Mouse (Mus musculus): Measurements from ENCODE around the gene Abhd8. TPM values are rescaled to one million over a fixed set of nuclear protein-coding genes. Genes with fewer than 3 reads are reported as not detected.

Gene Abhd8
- total and polyA plus RNA-seq, 3 experiments, result 2.6 to 17.0 (median 4.5) TPM

- DNase-seq (ENCODE audit: low spot score) (peak; percentile 81), ATAC-seq (ENCODE audit: extremely low read depth, insufficient number of reproducible peaks, low FRiP score, poor library complexity, severe bottlenecking) (peak; percentile 34; the same call in 1 of the 2 replicates)
- no peaks in the 10 kb centered on the region for H3K27me3 ChIP-seq (ENCODE audit: insufficient read depth, low read length)
- H3K9me3 ChIP-seq (replicated peaks), result no peaks in the 10 kb centered on the region
- TF ChIP-seq GATA1 (IDR thresholded peaks at IDR 0.05; ENCODE audit: borderline replicate concordance, low read length) (no peak), GATA2 (IDR thresholded peaks at IDR 0.05; ENCODE audit: borderline replicate concordance, low read depth, low read length) (no peak), CTCF (IDR thresholded peaks at IDR 0.05; ENCODE audit: low read depth, low read length) (peak; percentile 47), TAL1 (conservative IDR thresholded peaks at IDR 0.05; ENCODE audit: low read depth, low read length) (no peak), POLR2AphosphoS5 (IDR thresholded peaks at IDR 0.05; ENCODE audit: insufficient replicate concordance, low read depth, low read length) (no peak)
- peaks cover 12% of the 10 kb centered on the region for H3K4me1 ChIP-seq (ENCODE audit: insufficient read depth, low read depth, low read length)
- H3K36me3 ChIP-seq (replicated peaks), result peaks cover 60% of the 10 kb centered on the region
- H3K4me3 ChIP-seq (ENCODE audit: low read depth, low read length), result no peak overlapping the region
Observed at GRCm38 (mm10) chr8:71495039-71495438, 31.6 kb upstream of the Abhd8 start.

- peak; percentile 96 for DNase-seq (ENCODE audit: low spot score)
- H3K4me3 ChIP-seq (ENCODE audit: low read depth, low read length), result peak overlapping the region; percentile 88
- no peaks in the 10 kb centered on the region for H3K9me3 ChIP-seq (replicated peaks)
- H3K27me3 ChIP-seq (ENCODE audit: insufficient read depth, low read length), result peaks cover 11% of the 10 kb centered on the region; the same call in 1 of the 2 replicates
- peaks cover 58% of the 10 kb centered on the region for H3K4me1 ChIP-seq (ENCODE audit: insufficient read depth, low read depth, low read length)
- peaks cover 44% of the 10 kb centered on the region for H3K36me3 ChIP-seq (replicated peaks)
- peak; percentile 90 for ATAC-seq (ENCODE audit: extremely low read depth, insufficient number of reproducible peaks, low FRiP score, poor library complexity, severe bottlenecking)
- no peak for TF ChIP-seq GATA2 (IDR thresholded peaks at IDR 0.05; ENCODE audit: borderline replicate concordance, low read depth, low read length)
- TF ChIP-seq GATA1 (IDR thresholded peaks at IDR 0.05; ENCODE audit: borderline replicate concordance, low read length), result no peak
- no peak for TF ChIP-seq TAL1 (conservative IDR thresholded peaks at IDR 0.05; ENCODE audit: low read depth, low read length)
- no peak for TF ChIP-seq POLR2AphosphoS5 (IDR thresholded peaks at IDR 0.05; ENCODE audit: insufficient replicate concordance, low read depth, low read length)
- no peak for TF ChIP-seq CTCF (IDR thresholded peaks at IDR 0.05; ENCODE audit: low read depth, low read length)
Observed at GRCm38 (mm10) chr8:71488454-71488853, 25.0 kb upstream of the Abhd8 start.

GRCm38 (mm10) chr8:71487691-71488445, 24.4 kb upstream of the Abhd8 start, which contains the start of gene Gtpbp3:
TSS of gene Gtpbp3 (plus strand) at chr8:71488103.
- Histone ChIP-seq H3K9me3 (replicated peaks) (no peaks in the 10 kb centered on the region), H3K27me3 (ENCODE audit: insufficient read depth, low read length) (peaks cover 11% of the 10 kb centered on the region; the same call in 1 of the 2 replicates), H3K36me3 (replicated peaks) (peaks cover 40% of the 10 kb centered on the region), H3K4me3 (ENCODE audit: low read depth, low read length) (peak within 1 kb of the TSS; percentile 88), H3K4me1 (ENCODE audit: insufficient read depth, low read depth, low read length) (peaks cover 58% of the 10 kb centered on the region)
- no peak for ATAC-seq (ENCODE audit: extremely low read depth, insufficient number of reproducible peaks, low FRiP score, poor library complexity, severe bottlenecking)
- DNase-seq (ENCODE audit: low spot score), result peak; percentile 47
- TF ChIP-seq GATA2 (IDR thresholded peaks at IDR 0.05; ENCODE audit: borderline replicate concordance, low read depth, low read length) (no peak), CTCF (IDR thresholded peaks at IDR 0.05; ENCODE audit: low read depth, low read length) (no peak), GATA1 (IDR thresholded peaks at IDR 0.05; ENCODE audit: borderline replicate concordance, low read length) (no peak), POLR2AphosphoS5 (IDR thresholded peaks at IDR 0.05; ENCODE audit: insufficient replicate concordance, low read depth, low read length) (no peak), TAL1 (conservative IDR thresholded peaks at IDR 0.05; ENCODE audit: low read depth, low read length) (no peak)

- Histone ChIP-seq H3K4me1 (ENCODE audit: insufficient read depth, low read depth, low read length) (peaks cover 55% of the 10 kb centered on the region), H3K36me3 (replicated peaks) (peaks cover 22% of the 10 kb centered on the region), H3K27me3 (ENCODE audit: insufficient read depth, low read length) (peaks cover 14% of the 10 kb centered on the region; the same call in 1 of the 2 replicates), H3K9me3 (replicated peaks) (no peaks in the 10 kb centered on the region), H3K4me3 (ENCODE audit: low read depth, low read length) (no peak overlapping the region; the same call in 1 of the 2 replicates)
- no peak for DNase-seq (ENCODE audit: low spot score)
- no peak for TF ChIP-seq CTCF (IDR thresholded peaks at IDR 0.05; ENCODE audit: low read depth, low read length)
- no peak for TF ChIP-seq GATA2 (IDR thresholded peaks at IDR 0.05; ENCODE audit: borderline replicate concordance, low read depth, low read length)
- no peak for TF ChIP-seq GATA1 (IDR thresholded peaks at IDR 0.05; ENCODE audit: borderline replicate concordance, low read length)
- TF ChIP-seq POLR2AphosphoS5 (IDR thresholded peaks at IDR 0.05; ENCODE audit: insufficient replicate concordance, low read depth, low read length), result no peak
- TF ChIP-seq TAL1 (conservative IDR thresholded peaks at IDR 0.05; ENCODE audit: low read depth, low read length), result no peak
- ATAC-seq (ENCODE audit: extremely low read depth, insufficient number of reproducible peaks, low FRiP score, poor library complexity, severe bottlenecking), result no peak
Observed at GRCm38 (mm10) chr8:71486136-71486529, 22.7 kb upstream of the Abhd8 start.

GRCm38 (mm10) chr8:71485142-71486135, 22.0 kb upstream of the Abhd8 start, which contains the start of gene Ano8:
TSS of gene Ano8 (minus strand) at chr8:71485963.
- peaks cover 18% of the 10 kb centered on the region; the same call in 1 of the 2 replicates for H3K27me3 ChIP-seq (ENCODE audit: insufficient read depth, low read length)
- H3K4me3 ChIP-seq (ENCODE audit: low read depth, low read length), result peak within 1 kb of the TSS; percentile 73
- H3K4me1 ChIP-seq (ENCODE audit: insufficient read depth, low read depth, low read length), result peaks cover 59% of the 10 kb centered on the region
- TF ChIP-seq TAL1 (conservative IDR thresholded peaks at IDR 0.05; ENCODE audit: low read depth, low read length), result no peak
- TF ChIP-seq GATA2 (IDR thresholded peaks at IDR 0.05; ENCODE audit: borderline replicate concordance, low read depth, low read length), result no peak
- no peak for TF ChIP-seq CTCF (IDR thresholded peaks at IDR 0.05; ENCODE audit: low read depth, low read length)
- TF ChIP-seq POLR2AphosphoS5 (IDR thresholded peaks at IDR 0.05; ENCODE audit: insufficient replicate concordance, low read depth, low read length), result no peak
- TF ChIP-seq GATA1 (IDR thresholded peaks at IDR 0.05; ENCODE audit: borderline replicate concordance, low read length), result no peak
- DNase-seq (ENCODE audit: low spot score) (peak; percentile 53), ATAC-seq (ENCODE audit: extremely low read depth, insufficient number of reproducible peaks, low FRiP score, poor library complexity, severe bottlenecking) (no peak)
- H3K36me3 ChIP-seq (replicated peaks), result peaks cover 15% of the 10 kb centered on the region
- no peaks in the 10 kb centered on the region for H3K9me3 ChIP-seq (replicated peaks)

Measured in G1E (cell line).